Mouse (Mus musculus) adrenal gland, adult 18-20 months (tissue): ENCODE measurements around the gene Kirrel. TPM values are rescaled to one million over a fixed set of nuclear protein-coding genes. Genes with fewer than 3 reads are reported as not detected.

Source experiments
- DNase-seq, 2 experiments: peaks; one replicate each; pipeline ENCODE4 v3.0.0; 2021 to 2022; ENCODE audit warnings: low spot score in 2 of 2
- total RNA-seq, 2 experiments: library from RNA; stranded (reverse); gene quantifications; 1 replicate in 1 of 2; 2 replicates in 1 of 2; pipeline ENCODE4 v1.2.3; 2021

Kirrel gene
- total RNA-seq, 2 experiments from 2014 or later = 11.6 to 13.8 TPM

DNA sequence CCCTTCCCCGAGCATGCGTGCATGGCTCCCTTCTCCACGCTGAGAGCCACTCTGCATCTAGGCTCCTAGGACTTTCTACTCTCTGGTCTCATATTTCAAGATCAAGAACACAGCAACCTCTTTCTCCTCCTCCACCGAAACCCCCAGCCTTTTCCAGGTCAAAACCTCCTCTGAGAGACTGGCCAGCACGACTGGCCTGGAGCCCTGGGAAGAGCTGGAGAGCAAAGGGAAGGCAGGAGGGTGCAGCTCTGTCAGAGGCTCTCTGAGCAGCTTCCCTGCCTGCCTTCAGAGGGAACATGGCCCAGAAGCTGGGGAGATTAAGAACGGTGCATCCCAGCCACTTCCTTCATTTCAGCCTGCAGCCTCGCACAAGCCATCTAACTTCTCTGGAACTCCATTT, 5.8 kb downstream of the Kirrel start:
- DNase-seq = no peak

DNA sequence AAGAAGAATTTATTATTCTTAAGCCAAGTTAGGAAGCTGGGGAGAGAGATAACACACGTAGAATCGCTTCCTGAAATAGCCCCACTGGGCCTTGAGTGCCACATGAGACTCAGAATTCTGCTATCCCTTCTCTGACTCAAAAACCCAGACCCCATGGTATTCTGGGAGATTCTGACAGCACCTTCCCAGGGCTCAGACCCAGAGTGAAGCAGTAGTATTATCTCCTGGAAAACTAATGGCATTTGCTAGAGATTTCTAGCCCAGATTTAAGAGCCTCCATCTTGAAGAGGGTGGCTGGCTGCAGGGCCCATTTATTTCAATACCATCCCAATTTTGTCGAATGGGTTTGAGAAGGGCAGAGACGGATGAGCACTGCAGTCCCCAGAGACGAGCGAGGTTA, 6.9 kb downstream of the Kirrel start:
- DNase-seq = no peak

DNA sequence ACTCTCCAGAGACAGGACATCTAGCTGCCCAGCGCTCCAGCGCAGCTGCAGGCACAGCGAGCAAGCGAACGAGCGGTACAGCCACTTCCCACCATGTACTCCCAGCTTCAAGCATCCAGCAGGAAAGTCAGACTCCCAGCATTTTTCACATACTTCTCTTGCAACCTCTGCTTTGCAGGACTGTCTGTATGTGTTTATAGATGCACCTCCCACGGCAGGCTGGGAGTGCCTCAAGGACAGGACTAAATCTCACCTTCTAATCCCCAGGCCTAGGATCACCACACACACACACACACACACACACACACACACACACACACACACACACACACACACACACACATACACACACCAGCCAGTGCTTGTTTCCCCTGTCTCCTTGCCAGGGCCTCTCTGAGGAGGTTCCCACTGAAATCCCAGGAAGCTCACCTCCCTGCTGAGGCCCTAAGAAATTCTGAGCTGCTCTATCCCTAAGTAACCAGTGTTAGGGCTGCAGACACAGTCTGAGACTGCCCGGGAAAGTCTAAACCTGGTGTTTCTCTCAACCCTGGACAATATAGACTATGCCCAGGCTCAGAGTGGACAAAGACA, 9.2 kb downstream of the Kirrel start:
- no peak for DNase-seq

DNA sequence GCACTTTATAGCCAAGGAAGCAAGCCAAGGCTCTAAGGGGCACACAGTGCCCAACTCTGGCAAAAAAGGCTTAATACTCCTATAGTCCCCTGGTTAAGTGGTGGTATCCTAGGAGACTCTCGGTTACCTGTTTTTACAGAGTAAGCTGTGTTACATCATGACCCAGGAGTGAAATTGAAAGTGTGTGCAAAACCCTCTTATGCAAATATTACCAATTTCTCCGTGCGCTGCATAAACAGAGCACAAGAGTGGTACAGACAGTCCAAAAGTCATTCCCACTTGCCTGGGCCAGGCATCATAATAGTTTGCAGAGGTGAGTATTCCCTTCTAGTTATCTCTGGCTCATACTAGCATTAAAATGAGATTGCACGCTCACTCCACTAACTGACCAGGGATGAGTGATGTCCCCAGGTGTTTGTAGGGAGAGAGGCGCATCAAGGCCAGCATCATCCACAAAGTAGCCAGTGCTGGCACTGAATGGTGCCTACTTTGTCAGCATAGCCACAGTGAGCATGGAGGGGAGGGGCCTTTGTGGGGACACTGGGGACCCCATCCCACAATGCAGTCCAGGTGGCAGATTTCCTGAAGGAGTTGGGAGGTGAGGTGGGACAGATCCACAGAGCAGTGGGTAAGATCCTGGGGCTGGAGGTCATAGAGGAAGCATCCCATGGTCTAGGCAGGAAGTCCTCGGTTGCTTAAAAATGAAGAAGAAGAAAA, 10.3 kb downstream of the Kirrel start:
- DNase-seq = peak in 1 of 2 experiments; percentile 1

DNA sequence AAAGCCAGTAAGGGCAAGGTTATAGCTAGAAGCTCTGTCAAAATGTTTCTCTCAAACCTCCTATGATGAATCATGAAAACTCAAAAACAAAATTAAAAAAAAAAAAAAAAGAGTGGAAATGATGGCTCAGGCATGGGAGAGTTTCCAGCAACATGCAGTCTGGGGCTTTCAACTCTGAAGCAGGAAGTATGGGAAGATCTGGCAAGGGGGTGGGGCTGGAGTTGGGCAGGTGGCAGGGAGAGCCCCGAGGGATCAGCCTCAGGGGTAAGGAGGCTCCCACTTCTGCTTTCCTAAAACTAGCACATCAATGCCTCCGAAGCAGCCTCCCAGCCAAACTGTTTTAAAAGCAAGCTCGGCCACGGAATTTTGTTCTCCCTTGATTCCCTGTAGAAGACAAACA, 11.4 kb downstream of the Kirrel start:
- DNase-seq = no peak

DNA sequence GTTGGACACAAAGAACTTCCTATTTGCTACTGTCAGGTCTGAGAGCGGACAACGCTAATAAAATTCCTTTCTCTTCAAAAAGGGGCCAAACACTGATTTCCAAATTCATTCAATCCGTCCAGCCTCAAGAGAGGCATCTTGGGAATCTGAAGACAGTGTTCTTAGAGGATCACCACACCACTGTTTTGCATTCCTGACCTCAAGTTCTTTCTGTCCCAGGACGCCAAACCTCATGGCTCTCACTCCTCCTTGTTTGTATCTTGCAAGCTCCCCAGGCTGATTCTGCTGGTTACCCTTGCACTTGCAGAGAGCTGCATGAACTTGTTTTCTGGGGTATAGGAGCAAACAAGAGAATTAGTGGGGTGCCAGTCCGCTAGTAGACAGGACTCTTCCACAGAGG, 12.2 kb downstream of the Kirrel start:
- no peak for DNase-seq

DNA sequence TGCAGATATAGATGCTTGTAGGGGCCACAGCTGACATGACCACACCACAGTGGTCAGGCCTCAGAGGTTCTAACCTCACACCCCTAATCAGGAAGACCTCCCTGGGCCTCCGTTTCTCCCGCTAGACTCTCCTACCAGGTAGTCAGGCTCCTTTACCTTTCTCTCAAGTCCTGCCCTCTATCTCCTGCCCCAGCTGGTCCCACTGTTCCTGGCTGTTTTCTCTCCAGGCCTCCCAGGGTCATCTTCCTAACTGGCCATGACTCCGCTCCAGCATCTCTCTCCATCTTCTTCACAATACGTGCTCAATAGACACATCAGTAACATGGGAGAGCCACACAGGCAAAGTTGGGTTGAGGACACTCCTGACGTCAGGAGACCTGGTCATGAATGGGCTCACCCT, 12.9 kb downstream of the Kirrel start:
- no peak for DNase-seq

DNA sequence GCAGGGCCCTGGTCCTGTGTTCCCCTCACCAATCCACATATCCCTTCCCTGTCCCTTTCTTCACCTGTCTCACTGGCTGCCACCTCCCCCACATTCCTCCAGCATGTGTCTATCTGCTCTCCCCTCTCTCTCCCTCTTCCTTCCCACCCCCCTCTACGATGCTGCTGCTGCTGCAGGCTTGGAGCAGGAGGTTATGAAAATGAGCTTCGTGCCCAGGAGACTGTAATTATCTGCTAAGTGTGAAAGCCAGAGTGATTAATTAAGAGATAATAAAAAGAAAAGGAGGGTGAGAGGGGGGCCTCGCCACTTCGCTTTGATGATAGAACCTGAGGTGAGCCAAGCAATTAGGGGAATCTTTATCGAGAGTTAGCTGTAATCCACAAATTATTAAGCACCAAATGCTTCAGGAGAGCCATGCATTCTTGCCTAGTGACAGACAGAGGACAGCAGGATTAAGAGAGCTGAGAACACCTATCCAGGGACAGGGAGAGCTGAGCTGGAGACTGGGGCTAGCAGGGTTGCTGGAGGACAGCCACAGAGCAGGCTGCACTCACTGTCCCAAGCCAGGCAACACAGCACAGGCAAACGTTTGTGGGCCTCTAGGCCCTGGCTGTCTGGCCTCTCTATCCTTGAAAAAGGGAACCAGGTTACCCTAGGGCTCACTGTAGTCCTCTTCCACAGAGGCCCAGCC, 13.6 kb downstream of the Kirrel start:
- DNase-seq = no peak

DNA sequence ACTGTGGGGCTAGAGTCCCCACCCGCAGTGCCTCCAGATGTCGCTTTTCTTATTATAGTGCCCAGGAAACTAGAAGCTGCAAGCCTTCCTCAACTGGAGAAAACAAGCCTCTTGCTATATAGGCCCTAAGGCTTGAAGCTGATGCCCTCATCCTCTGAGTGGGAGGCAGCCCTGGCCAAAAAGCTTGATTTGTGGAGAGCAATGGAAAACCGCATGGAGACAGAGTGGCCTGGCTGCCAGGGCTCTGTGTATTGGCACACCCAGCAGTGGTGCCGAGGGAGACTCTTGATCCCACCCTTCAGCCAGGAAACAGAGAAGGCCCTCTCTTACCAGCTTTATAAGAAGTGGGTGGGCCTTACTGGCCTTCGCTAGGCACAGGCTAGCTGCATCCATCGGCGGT, 15.4 kb downstream of the Kirrel start:
- no peak for DNase-seq

DNA sequence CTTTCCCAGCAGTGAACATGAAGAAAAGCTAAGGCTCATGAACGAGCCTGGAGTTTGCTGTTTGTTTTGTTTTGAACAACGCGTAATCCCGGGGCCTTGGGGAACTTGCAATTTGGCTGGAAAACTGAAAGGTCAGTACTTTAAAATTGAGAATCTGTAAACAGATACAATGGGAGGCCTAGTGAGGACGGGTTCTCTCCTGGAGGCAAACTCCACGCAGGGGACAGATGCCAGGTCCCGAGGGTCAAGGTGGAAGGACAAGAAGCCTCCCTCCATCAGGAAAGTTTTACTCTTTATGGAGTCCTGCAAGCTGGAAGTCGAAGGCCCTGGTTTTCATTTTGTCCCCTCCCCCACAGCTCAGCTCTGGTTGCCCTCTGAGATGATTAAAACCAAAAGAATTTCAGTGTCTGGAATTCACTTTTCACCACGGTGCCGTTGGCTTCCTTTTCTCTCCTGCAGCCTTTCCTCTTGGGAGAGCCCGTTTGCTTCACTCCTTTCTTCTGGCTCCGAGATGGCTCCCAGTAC, 16.7 kb downstream of the Kirrel start:
- DNase-seq = peak in 1 of 2 experiments; percentile 47

DNA sequence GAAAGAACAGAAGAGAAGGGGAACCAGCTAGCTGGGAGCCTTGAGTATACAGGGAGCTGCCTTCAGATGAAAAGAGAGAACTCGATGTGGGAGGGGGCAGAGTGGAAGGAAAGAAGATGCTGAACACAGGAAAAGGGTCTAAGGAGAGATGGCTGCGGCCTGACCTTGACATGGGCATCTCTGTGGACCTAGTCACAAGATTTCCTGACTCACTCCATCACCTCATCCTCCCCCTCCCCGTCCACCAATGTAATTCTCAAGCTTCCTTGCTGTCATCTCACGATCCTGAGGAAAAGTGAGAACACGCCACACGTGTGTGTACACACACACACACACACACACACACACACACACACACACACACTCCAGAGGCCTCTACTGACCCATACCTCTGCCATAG, 17.2 kb downstream of the Kirrel start:
- no peak for DNase-seq

DNA sequence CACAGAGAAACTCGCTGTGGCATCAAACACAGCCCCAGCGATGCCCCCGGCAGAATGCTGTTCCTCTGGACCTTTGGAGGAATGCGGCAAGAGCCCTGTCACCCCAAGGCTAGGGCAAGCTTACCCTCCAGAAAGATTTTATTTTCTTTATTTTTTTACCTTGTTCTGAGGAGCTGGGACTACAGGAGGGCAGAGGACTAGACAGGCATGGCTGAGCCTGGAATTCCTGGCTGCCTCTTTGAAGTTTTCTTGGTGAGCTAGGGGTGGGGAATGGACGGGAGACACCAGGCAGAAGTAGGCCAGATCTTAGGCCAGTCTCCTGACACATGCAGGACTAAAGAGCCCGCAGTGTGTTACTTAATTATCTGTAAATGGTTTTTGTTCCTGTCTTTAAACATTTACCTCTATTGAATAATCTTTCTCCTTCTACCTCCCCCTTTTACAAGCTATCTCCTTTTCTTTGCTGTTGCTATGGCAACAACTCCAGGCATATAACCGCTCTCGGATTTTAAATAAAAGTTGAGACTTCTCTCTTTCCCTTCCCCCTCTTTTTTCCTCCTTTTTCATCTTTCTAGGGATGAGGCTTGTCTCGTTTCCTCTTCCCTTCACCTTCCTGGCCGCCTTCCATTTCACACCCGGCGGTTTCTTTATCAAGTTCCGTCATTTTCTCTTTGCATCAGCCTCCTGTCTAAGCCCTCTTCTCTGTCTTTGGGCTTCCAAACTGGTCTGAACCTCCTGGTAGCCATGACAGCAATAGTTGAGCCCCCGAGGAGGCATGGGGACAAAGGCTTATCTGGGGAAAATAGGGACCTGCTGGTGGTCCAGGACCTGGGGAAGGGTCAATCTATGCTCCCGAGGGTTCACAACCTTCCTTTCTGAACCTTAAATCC, 19.9 kb downstream of the Kirrel start:
- no peak for DNase-seq

DNA sequence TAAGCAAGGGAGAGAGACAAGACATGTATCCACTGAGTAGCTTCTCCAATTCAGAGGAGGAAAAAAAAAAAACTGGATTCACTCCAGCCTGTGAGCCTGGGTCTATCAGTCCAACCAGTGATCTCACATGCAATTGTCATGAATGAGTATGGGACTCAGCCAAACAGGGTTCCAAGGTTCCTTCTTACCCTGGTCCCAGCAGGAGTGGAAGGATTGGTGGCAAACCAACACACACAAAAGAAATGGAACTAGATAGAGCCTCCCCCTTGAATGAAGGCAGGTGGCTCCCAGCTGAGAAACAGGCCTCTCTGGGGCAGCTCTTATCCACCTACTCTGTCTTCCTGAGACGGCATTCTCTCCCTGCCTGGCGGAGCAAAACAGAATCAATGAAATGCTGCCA, 21.5 kb downstream of the Kirrel start:
- DNase-seq = no peak

DNA sequence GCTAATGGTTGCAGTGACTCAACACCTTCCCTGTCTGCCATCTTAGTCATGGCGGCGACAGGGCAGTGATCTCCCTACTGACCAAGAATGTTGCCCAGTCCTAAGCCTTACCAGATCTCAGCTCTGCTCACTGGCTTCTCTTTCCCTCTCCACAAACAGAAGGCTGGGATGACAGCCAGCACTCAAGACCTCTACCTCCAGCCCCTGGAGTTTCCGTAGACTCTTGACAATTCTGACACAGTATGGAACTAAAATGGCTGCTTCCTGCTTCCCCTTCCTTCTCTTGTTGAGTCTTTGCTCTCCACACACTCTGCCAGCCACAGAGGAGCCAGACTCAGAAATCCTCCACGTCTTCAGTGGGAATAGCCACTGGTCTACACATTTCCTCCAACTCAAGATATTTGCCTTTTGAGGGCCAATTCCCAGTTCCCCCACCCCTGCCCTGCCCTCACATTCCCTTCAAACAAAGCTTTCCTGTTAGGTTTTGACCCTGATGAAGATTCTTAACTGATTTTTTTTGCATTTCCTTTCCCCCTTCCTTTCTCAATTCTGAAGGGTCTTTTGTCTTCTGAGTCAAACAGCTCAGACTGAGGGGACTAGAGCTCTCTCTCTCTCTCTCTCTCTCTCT, 22.3 kb downstream of the Kirrel start:
- no peak for DNase-seq

DNA sequence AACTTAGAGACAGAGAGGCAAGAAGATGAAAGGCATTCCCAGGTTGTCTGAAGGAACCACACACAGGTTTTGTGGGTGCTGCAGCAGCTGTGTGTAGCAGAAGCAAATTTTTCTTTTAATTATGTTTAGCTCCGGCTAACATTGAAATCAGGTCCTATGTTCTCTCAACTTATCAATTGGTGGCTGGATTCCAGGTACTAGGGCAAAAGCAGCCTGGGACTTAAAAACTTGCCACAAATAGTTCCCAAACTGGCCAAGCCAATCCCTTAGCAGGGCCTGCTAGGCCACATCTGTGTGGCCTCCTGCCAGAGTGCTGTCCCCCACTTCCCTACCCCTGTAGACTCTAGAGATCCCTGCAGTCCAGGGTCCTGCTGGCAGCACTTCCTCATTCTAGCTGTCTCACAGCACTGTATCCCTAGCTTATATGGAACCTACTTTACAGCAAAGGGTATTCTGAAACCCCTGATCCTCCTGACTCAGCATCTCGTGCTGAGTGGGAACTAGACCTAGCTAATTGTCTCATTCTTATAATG, 23.2 kb downstream of the Kirrel start:
- DNase-seq = no peak

DNA sequence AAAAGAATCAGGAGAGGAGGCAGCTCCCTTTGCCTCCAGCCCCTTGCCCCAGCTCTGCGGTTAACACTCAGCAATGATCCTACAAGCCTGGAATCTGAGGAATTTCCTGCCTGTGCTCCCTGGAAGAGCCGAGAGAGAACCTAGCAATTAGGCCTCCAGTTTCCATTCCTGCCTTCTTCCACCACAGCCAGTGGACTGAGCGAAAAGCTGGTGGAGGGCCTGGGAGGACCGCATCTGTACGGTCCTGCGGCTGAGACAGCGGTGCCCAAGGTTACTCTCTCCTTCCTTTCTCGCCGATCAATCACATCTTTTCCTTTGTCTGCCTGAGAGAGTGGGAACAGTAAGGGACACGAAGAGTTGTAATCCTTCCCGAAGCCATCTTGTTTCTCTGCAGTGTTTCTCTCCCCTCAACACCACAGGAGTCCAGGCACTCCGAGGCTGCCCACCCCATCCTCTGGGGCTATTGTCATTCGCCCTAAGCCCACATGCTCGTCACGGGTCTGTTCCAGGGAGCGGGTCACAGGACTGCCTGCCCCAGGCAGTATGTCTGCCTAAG, 23.8 kb downstream of the Kirrel start:
- DNase-seq = no peak

DNA sequence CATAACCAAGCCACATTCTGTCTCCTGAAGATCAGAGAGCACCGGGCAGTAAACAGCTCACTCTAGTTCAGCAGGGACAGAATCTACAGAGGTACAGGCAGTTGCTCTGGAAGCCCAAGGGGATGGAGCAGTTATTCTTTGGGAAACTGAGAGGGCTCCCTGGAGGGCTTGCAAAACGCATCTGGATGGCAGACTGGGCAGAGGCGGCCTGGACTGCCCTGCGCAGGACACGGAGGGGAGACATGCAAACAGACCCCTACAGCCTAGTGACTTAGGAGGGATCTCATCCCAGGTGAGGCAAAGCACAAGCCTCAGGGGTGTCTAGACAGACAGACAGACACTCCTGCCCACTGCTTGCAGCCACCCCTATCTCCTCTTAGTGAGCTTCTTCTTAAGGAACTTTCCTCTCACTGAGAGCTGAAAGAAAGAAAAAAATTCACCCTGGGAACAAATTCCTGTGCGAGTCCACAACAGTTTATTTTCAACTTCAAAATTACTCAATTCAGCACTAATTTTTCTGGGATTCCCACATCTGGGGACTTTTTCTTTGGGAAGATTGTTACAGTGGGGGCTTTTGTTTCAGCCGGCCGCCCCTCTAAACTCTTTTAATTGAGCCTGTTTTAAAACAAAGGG, 24.4 kb downstream of the Kirrel start:
- DNase-seq = no peak

DNA sequence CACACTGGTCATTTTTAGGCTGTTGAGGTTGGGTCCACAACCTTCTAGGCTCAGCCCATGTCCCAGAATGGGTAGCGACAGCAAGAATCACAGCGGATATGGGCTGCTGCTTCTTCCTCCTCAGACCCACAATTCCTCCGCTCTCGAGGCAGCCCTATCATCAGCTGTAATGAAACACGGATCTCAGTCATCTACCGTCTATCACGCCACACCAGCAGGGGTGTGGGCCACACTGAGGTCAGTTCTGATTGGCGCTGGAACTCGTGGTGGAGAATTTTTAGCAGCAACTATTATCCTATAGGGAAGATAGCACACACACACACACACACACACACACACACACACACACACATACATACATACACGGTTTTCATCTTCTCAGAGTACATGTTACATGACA, 25.1 kb downstream of the Kirrel start:
- DNase-seq = no peak

DNA sequence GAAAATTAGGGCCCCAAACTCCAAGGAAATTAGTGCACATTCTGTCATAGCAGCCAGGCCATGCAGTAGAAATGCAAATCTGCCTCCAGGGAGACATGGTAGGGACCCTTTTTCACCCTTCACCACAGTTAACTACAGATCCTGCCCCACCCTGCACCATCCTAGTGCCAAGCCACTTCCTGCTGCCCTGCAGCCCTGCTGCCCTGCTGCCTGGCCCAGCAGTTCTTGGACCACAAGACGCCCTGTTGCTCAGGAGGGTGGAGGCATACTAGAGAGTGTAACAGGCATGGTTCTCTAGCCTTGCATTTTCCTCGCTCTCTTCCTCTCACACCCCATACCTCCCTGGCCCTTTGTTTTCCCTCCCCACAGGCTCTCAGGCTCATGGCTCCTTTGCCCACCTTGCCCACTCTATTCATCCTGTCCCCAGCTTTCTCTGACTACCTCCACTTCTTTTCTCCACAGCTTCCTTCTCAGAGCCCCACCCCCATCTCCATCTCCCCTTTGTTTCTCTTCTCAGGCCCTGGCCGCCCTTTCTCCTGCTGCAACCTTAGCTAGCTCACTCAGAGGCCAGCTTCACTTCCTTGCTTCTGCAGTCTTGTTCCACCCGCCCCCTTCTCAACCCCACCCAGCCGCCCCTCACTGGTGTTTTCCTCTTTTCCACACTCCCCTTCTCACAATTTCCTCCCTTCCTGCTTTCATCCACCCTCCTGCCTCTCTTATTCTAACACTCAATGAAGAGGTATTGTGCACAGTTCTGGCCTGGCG, 29.9 kb downstream of the Kirrel start:
- no peak for DNase-seq
